Mouse (Mus musculus) adrenal gland, postnatal 36 days (tissue): ENCODE data around the gene Cdh18. TPM values are rescaled to one million over a fixed set of nuclear protein-coding genes. Genes with fewer than 3 reads are reported as not detected.
"Not testable (repeated sequence)": the region's sequence is repeated elsewhere in the genome, so short reads cannot be mapped to it uniquely, and the experiment has no call there.

Source experiments
- DNase-seq, 2 experiments: peaks; one replicate each; pipeline ENCODE4 v3.0.0; 2021; ENCODE audit warnings: mixed read lengths in 1 of 2
- long read RNA-seq, 2 experiments: library from polyadenylated mRNA; stranded (forward); transcript quantifications; one replicate each; pipeline ENCODE4 v2.0.0; 2021; ENCODE audit warnings: borderline sequencing depth in 2 of 2
- total RNA-seq, 2 experiments: library from RNA; stranded (reverse); gene quantifications; 2 replicates each; pipeline ENCODE4 v1.2.3; 2021

Gene Cdh18
- 1 to 10 TPM in 1 of 2 experiments, under 1 TPM in 1; 0.99 to 1.5 TPM for total RNA-seq
- long read RNA-seq, experiment 1, partial matches to known transcripts, result 0 of 2 reads
- long read RNA-seq, experiment 1, other reads (novel, unspliced or antisense), result 0 of 2 reads
- long read RNA-seq, experiment 2, result 0 reads

DNA sequence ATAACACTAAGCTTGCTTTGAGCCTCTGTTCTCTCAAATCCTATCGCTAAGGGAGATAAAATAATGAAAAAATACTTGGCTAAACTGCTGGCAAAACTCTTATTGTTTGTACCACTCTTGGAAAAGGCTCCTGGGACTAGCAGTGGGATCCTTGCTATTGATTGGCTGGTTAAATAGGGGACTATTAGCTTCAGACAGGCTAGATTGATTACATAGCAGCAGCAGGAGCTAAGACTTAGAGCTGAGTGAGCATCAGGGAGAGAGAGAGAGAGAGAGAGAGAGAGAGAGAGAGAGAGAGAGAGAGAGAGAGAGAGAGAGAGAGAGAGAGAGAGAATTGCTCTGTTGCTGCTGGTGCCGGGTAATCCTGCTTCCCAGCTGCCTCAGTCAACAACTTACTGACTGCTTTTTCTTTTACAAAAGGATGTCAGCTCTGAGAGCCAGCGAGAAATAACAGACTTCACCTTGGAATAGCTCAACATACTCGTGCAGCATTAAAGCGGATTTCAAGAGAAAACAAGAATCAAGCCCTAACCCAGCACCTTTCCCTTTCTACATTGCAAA is at the start of gene Cdh18:
TSS of gene Cdh18 (plus strand) at position 312 of the 561 bp plus-strand sequence.
- DNase-seq, result no peak

DNA sequence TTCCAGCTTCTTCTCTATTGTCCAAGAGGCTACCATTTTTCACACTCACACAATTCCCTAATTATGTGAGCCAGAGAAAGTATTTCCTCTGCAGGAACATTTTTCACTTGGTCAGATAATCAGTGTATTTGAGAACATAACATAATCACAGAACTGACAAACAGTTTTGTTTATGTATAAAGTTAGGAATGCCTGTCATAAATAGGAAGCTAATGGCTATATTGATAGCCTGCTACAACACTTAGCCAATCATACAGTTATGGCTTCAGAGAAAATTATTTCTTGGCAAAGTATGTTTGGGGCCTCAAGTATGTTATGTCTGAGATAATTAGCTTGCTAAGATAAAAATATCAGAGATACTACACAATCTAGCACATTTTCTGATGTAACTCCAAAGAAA is 37.6 kb upstream of the Cdh18 start:
- DNase-seq, result no peak

DNA sequence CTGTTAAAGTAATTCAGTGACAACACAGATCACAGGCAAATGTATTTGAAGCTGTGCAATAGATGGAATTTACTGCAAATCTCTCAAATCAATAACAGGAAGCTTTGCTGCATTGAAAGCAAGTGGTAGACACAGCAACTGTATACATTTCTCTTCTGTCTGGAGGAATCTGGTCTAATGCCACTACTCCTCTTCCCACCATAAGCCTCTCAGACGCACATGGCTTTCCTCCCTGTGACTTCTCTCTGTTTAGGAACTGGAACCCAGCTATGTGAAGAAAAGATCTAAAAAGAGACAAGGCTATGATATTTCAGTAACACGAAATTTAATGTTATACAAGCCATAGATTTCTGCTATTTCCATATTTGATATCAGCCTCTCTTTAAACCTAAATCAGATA is 13.0 kb upstream of the Cdh18 start:
- no peak for DNase-seq

DNA sequence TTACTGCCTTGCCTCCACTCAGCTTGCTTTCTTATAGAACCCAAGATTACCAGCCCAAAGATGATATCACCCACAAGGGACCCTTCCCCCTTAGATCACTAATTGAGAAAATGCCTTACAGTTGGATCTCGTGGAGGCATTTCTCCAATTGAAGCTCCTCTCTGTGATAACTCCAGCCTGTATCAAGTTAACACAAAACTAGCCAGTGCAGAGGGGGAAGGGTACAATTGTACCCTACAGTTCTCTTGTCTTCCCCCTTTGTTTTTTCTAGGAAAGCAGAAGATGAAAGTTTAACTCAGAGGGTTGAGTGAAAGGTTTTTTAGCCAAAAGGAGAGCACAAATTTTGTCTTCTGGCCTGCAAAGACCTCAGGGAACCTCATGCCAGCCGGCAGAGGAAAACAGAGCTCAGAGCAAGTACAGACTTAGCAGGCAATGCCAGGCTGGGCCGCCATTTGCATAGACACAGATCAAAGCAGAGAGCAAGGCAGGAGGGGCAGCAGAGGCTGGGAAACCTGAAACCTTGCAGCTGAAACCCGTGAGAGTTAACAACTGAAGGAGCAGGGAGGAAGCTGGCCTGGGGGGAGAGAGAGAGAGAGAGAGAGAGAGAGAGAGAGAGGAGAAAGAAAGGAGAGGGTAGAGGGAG is 29.3 kb downstream of the Cdh18 start:
- DNase-seq, result no peak

DNA sequence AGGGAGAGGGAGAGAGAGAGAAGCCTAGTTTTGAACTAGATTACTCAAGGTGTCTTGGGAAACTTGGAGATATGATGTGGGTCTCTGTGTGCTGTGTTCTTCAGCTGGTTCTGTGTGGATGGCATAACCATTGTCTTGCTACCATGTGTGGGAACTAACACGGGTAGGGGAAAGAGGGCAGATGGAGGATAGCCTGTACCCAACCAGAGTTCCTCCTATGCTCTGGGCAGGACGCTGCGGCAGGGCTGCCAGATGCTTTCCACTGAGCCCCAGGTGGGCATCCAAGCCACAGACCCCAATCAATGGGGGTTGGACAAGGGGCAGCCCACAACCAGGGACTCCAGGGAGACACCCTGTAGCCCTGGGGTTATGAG is 29.8 kb downstream of the Cdh18 start:
- no peak for DNase-seq

DNA sequence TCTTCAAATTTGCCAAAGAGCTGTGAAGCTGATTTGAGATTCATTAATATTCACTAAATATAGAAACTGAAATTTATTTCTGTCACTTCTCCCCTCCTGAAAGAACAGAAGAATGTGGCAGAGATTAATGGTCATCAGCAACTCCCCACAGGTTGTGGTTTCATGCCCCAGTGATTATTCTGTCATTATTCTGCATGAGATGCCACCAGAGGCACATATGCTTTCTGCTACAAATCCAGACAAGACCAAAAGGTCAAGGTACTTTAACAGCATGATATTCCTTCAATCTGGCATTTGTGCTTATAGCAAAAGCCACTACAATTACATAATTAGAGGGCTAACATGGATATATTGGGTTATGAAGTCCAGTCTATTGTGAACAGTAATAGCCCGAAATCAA is 35.8 kb downstream of the Cdh18 start:
- DNase-seq, result no peak

DNA sequence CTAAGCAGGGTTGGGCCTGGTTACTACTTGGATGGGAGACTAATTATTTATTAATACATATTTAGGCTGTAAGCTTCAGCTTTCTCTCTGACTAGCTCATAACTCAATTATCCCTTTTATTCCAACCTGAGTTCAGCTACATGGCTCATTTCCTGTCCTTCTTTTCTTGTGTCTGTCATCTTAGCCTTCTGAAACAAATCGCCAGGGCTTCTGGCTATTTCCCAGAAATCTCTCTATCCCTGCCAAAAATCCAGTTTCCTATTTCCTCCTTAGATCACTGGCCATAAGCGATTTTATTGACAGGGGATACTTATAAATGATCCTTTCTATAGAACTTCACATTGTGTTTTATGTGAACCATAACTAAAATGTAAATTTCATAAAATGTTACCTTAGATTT is 167.6 kb downstream of the Cdh18 start:
- DNase-seq, result no peak

DNA sequence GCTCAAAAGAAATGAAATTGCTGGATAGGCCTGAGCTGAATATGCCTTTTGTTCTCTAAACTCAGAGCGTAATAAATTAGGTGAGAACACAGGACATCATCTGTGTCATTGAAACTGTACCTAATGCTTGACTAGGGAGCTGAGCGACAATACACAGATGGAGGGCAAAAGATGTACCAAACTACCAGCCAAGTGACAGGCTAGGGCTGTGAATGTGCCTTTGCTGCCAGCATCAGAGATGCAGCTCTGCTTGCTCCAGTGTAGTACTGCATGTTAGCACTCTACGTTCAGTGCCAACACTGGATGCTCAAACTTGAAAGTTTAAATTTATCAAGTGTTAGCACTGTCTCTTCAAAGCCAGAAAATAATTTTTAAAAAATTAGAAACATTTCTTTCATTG is 168.9 kb downstream of the Cdh18 start:
- DNase-seq, result no peak

DNA sequence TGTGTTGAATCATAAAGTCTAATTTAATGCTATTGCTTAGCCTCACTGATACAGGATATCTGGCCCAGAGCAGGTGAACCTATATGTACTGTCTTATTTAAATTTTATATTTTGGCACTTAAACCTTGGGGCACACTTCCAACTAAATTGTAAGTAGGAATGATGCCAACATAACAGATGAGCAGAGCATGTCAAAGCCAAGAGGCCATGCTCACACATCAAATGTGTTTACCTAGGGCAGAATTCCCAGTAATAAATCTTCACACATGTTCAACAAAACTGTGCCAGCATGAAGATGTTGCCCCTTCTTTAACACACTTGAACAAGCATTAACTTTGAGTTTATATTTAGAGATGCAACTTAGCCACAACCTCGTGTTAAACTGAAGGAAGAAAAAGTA is 177.8 kb downstream of the Cdh18 start:
- DNase-seq, result no peak

DNA sequence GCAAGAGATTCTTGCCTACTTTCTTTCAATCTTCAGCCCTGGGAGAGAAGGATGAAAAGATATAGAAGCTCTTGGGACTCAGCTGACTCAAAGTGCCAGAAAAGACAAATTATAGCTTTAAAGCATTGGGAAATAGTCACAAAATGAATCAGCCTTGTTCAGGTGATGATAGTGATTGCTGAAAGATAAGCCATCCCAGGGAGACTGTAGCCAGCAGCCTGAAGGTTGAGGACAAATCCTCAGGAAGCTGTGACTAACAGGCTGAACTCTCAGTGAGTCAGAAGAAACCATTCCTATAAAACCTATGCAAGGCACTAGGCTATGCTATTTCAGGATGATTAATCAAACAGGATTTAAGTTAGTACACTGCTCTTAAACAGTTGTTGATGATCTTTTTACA is 184.2 kb downstream of the Cdh18 start:
- DNase-seq, result no peak

DNA sequence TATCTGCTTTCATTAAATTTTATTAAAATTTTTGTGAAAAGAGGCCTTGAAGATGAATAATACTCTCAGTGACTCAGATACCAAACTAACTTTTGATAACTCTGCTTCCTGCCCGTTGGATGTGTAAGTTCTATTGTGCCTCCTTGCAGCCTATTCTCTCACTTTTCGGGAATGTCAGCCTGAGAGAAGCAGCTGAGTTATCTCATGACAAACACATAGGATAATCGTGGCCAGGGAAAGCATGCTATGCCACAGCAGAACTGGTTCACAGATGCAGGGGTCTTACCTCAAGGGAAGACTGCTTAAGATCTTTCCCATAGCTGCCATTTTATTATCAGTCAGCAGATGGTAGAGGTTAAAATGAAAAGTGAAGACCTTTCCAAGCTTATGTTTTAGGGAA is 187.3 kb downstream of the Cdh18 start:
- no peak for DNase-seq

DNA sequence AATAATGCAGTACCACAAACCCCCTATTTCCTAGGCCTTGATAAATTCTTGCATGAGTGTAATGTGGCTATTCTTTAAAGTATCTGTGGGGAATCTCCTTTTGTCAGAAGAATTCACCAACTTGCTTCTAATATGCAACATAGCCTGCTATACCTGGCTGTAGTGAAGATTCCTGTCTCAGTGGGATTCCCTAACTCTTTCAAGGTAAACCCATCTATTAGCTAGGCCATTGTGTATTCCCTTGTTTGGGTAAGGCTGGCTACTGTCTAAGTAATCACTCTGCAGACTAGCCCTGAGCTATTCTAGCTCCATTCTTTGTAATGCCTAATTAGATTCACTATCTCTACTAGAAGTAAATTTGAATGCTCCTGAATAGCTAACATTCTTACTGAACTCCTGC is 212.4 kb downstream of the Cdh18 start:
- not testable (repeated sequence) for DNase-seq

DNA sequence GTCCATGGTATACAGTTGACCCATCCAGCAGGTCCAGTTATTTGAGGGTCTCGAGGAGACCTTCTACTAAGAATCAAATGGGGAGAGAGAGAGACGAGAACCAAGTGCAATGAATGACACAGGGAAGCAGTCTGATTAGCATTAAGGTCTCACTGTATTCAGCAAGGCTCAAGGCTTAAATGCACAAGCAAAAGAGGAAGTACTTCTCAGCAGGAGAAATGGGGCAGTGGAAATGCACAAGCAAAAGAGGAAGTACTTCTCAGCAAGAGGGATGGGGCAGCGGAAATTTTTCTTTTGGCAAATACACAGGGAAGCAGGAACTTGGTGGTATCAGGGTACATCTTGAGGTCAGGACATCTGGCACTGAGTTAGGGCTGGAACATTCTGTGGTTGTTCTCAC is 217.8 kb downstream of the Cdh18 start:
- not testable (repeated sequence) for DNase-seq

DNA sequence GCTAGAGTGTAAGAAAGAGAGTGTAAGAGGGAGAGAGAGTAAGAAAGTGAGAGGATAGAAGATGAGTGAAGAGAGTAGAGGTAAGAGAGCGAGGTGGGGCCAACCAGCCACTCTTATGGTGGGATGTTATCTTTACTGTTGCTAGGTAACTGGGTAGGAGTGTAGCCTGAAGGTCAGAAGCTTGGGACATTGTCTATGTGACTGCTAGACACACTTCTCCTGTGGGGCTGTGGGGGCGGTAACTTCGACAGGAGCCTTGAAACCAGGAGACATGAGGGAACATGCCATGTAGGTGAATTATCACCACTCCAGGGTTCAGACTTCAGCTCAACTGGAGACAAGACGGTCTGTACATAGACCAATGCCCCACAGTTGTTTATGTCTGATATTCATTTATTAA is 227.5 kb downstream of the Cdh18 start:
- DNase-seq, result no peak

DNA sequence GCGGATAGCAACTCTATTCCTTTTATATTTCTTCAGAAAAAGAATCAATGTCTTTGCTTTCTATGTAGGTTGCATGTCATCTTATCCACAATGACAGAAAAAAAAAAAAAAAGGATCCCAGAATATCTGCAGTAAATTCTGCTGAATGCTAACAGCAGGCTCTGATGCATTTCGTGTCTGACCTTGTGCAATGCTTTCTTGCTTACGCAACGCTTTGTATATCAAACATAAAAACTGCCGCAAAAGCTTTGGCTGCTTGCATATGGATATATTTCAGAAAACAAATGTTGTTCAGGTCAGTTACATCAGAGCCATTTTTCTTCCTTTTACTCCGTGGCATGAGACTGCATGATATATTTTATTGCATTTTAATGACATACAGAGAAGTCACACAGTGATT is 240.9 kb downstream of the Cdh18 start:
- no peak for DNase-seq

DNA sequence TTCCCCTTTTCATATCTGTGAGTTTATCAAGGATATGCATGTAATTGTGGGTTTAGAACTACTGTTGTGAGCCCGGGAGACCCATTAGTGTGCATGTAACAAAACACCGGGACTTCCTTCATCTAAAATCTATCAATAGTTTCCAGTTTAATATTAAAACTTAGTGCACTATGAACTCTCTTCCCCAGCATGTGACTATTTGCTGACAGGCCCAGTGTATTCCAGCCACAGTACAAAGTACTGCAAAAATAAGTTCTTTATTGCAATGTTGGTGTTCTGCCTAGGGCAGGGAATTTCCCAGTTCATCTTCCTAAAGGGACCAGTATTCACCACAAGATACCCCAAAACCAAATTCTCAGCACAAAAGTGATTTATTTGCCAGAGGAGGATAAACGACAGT is 243.0 kb downstream of the Cdh18 start:
- no peak for DNase-seq

DNA sequence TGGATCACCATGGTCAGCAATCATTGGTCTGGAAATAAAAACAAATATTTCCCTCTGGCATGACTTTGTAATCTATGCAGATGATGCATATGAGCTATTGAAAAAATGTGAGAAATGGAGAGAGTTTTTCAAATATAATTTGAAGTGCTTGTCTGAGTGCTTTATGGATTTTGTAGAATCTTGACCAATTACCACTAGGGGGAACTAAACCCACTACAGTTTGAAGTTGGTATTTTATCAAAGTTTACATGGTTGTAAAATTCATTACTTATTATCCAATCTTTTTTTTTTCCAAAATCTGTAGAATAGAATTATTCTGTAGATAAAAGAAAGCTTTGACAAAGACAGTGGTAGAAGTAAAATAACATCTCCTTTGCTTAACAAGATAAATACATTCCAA is 284.3 kb downstream of the Cdh18 start:
- DNase-seq, result no peak

DNA sequence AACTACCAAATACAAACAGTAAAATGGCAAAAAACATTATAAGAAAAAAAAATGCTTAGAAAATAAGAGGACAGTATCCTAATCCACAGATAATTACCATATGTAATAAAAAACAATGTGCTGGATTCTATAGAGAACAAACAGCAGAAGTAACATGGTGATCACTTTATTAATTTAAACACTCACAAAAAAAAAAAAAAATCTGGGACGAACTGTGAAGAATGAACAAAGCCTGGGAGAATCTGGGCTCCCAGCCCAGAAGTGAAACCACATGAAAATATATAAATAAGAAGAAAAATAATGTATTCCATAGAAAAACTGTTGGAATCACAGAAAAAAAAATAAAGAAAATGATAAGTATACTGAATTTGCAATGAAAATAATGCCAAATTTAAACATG is 288.4 kb downstream of the Cdh18 start:
- DNase-seq, result no peak

DNA sequence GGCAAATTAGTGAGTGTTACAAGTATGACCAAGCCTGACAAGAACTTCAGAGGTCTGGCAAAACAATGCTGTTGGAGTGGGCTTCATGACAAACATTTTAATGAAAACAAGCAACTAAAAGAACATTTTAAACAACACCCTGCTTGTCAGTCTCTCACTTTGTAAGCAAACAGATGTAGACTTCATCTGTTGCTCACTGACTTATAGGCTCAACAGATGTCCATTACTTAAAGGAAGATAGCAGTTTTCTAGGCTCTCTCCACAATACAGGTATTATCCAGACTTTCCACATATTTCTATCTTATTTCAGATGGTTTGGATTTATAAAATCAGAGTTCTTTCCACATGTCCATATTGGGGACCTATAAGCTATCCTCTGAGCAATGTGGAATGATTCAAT is 308.9 kb downstream of the Cdh18 start:
- no peak for DNase-seq

DNA sequence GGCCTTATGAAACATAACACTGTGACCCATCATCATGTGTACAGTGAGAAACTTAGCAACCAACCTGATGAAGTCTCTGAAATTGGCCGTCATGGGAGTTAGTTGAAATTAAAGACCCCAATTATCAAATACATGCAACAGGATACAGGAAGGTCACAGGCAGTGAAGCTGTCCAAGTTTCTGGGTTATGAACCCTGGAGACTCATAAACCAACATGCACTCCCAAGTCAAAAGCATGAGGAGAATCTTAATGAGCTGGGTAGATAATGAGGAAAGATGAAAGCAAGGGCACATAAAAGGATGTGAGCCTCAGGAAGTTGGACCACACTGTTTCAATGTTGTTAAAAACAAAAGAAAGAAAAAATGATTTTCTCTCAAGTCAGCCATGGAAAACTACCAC is 321.9 kb downstream of the Cdh18 start:
- no peak for DNase-seq

DNA sequence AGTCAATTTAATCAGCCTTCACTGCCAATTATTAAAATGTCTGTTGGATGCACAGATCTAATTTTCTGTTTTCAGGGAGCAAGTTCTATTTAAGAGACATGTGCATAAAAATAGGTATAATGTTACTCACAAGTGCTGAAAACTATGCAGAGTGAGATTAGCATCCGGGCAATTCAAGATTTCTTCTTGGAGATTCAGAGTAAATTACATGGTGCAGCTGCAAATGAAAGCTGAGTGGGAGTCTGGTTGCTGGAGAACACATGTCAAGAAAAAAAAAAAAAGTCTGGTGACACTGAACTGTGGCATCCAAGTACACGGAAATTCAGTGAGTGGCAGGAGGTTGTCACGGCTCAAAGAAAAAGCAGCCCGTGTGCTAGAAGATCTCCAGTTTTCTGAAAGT is 348.9 kb downstream of the Cdh18 start:
- DNase-seq, result no peak

DNA sequence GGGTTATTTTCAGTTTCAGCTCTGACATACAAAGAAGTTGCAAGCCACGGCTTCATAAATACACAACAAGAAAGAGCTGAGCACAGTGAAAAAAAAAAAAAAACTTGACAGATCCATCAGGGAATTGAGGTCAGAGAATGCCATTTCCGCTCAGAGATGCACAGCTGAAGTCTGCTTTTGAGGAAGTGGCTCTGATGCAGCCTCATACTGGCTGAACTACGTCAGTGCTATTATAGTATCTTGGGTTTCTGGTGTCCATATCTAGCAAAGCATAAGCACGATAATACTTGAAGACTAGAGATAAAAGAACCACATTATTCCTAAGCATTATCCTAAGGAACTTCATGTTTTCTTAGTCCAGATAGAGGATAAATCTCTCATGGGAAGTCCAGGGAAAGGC is 349.4 kb downstream of the Cdh18 start:
- DNase-seq, result no peak

DNA sequence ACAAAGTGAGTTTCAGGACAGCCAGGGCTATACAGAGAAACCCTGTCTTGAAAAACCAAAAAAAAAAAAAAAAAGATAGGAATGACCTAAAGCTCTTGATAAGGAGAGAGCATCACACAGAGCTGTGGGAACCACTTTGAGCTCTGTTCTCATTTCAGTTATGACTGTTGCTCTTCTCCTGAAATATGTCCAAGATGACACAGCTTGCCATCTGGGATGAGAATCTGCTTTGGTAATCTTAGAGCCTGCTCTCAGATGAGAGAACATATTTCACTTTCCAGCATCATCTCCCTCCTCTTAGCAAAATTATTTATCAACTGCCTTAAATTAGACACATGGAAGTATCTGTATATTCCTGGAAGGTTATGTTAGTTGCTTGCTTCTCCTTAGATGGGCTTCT is 365.6 kb downstream of the Cdh18 start:
- no peak for DNase-seq

DNA sequence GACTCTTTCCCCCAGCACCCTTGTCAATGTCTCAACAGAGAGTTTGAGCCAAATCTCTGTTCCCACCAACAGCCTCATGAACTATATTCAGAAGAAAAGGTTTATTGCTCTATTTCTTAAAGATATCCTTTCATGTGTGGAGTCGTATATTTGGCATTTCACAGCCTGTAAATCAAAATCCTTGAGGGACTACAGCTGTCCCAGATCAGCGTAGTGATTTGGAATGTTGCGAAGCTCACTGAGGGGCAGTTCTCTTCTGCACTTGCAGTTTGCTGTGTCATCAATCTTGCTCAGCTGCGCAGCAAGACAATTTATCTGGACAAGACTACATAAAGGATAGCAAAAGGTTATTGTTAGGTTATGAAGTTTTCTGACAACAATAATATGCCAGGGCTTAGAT is 385.5 kb downstream of the Cdh18 start:
- DNase-seq, result no peak

DNA sequence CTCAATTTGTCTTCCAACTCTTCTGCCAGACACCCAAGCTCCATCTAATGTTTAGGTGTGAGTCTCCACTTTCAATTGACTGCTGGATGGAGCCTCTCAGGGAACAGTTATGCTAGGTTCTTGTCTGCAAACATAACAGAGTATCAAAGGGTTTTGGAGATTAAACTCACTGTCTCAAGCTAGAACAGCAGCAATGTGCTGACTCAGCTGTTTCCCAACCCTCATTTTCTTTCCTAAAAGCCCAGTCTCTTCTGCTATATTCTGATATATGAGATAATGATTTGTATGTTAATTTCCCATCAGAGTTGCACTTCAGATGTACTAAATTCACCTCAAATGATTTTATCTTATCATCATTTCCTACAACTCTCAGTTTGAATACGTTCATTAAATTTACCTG is 398.4 kb downstream of the Cdh18 start:
- DNase-seq, result no peak
